Mouse (Mus musculus) CH12.LX (cell line): ENCODE results near the gene Sbf2. TPM values are rescaled to one million over a fixed set of nuclear protein-coding genes. Genes with fewer than 3 reads are reported as not detected.

Experiments
- DNase-seq: peaks from one replicate; pipeline ENCODE4 v3.0.0-alpha.2; 2013; ENCODE audit errors: extremely low read depth
- H3K27ac ChIP-seq: 2 replicates; pipeline ENCODE4 v1.5.1; 2012; ENCODE audit warnings: low read depth, mild to moderate bottlenecking, control low read depth, moderate library complexity; ENCODE audit not compliant: insufficient read depth
- H3K27me3 ChIP-seq: replicated peaks from 2 replicates; pipeline ENCODE3; 2012; ENCODE audit warnings: inconsistent platforms
- H3K36me3 ChIP-seq, 2 experiments: replicated peaks in 1 of 2; 2 replicates each; pipeline versions ENCODE3 to v1.6.1; 2012; ENCODE audit warnings: inconsistent platforms in 1 of 2, low read length in 1 of 2, mild to moderate bottlenecking in 1 of 2, mixed read lengths in 1 of 2, moderate library complexity in 1 of 2; ENCODE audit not compliant: control insufficient read depth in 1 of 2, insufficient read depth in 1 of 2
- H3K4me1 ChIP-seq, 2 experiments: 2 replicates each; pipeline ENCODE4 v1.6.1; 2012; ENCODE audit warnings: inconsistent platforms in 1 of 2, moderate library complexity in 1 of 2; ENCODE audit not compliant: insufficient read depth in 2 of 2, control insufficient read depth in 1 of 2
- H3K4me2 ChIP-seq: 2 replicates; pipeline ENCODE4 v1.6.1; 2012; ENCODE audit warnings: low read depth, mild to moderate bottlenecking, control low read depth; ENCODE audit not compliant: poor library complexity, insufficient read depth, severe bottlenecking
- H3K4me3 ChIP-seq, 3 experiments: fragments of 150-350 bp in 1 of 3; sonication (generic) in 1 of 3; replicated peaks in 1 of 3; 2 replicates each; pipeline versions ENCODE3 to v1.5.1; 2011 to 2012; ENCODE audit warnings: low read depth in 2 of 3, low read length in 2 of 3, mild to moderate bottlenecking in 2 of 3, moderate library complexity in 2 of 3, control low read depth in 1 of 3, improper control_type of control experiment in 1 of 3, inconsistent platforms in 1 of 3, mixed read lengths in 1 of 3; ENCODE audit not compliant: poor library complexity in 1 of 3
- H3K79me2 ChIP-seq: replicated peaks from 2 replicates; pipeline ENCODE4 v1.6.1; 2012; ENCODE audit warnings: mild to moderate bottlenecking, moderate library complexity; ENCODE audit not compliant: control insufficient read depth, poor library complexity, insufficient read depth, severe bottlenecking; ENCODE audit errors: extremely low read depth
- H3K9ac ChIP-seq: 2 replicates; pipeline ENCODE4 v1.6.1; 2012; ENCODE audit warnings: low read depth, mild to moderate bottlenecking, control low read depth, moderate library complexity; ENCODE audit not compliant: insufficient read depth
- H3K9me3 ChIP-seq: replicated peaks from 2 replicates; pipeline ENCODE3; 2012; ENCODE audit warnings: low read length, inconsistent platforms, mixed read lengths
- BHLHE40 ChIP-seq: IDR thresholded peaks from 2 replicates; pipeline ENCODE4 v1.6.1; 2011; ENCODE audit warnings: mild to moderate bottlenecking, low read depth, low read length, improper control_type of control experiment
- CHD1 ChIP-seq: IDR thresholded peaks from 2 replicates; pipeline ENCODE4 v1.6.1; 2012; ENCODE audit warnings: low read depth, low read length, improper control_type of control experiment, inconsistent platforms
- CHD2 ChIP-seq: IDR thresholded peaks from 2 replicates; pipeline ENCODE4 v1.6.1; 2011; ENCODE audit warnings: low read length, improper control_type of control experiment
- CTCF ChIP-seq, 2 experiments: IDR thresholded peaks in 1 of 2; conservative IDR thresholded peaks in 1 of 2; 2 replicates each; pipeline ENCODE4 v1.5.1; 2011 to 2012; ENCODE audit warnings: low read depth in 2 of 2, low read length in 2 of 2, improper control_type of control experiment in 1 of 2, inconsistent platforms in 1 of 2, mild to moderate bottlenecking in 1 of 2, moderate library complexity in 1 of 2
- E2F4 ChIP-seq: IDR thresholded peaks from 2 replicates; pipeline ENCODE4 v1.6.1; 2011; ENCODE audit warnings: low read depth, low read length, improper control_type of control experiment; ENCODE audit not compliant: insufficient replicate concordance
- ELF1 ChIP-seq: IDR thresholded peaks from 2 replicates; pipeline ENCODE4 v1.6.1; 2014; ENCODE audit warnings: low read depth, mild to moderate bottlenecking, inconsistent platforms, low read length, improper control_type of control experiment
- GABPA ChIP-seq: IDR thresholded peaks from 2 replicates; pipeline ENCODE4 v1.6.1; 2012; ENCODE audit warnings: low read depth, low read length, improper control_type of control experiment, inconsistent platforms; ENCODE audit not compliant: insufficient replicate concordance
- HCFC1 ChIP-seq: IDR thresholded peaks from 2 replicates; pipeline ENCODE4 v1.6.1; 2012; ENCODE audit warnings: low read depth, mild to moderate bottlenecking, inconsistent platforms, low read length, improper control_type of control experiment
- IRF4 ChIP-seq: IDR thresholded peaks from 2 replicates; pipeline ENCODE4 v1.6.1; 2014; ENCODE audit warnings: low read depth, mild to moderate bottlenecking, inconsistent platforms, low read length, improper control_type of control experiment
- JUND ChIP-seq: conservative IDR thresholded peaks from 2 replicates; pipeline ENCODE4 v1.6.1; 2011; ENCODE audit warnings: low read depth, low read length, improper control_type of control experiment
- MAFK ChIP-seq: IDR thresholded peaks from 2 replicates; pipeline ENCODE4 v1.6.1; 2011; ENCODE audit warnings: low read length, improper control_type of control experiment; ENCODE audit not compliant: insufficient replicate concordance
- MAX ChIP-seq: IDR thresholded peaks from 2 replicates; pipeline ENCODE4 v1.6.1; 2011; ENCODE audit warnings: low read length, improper control_type of control experiment
- MAZ ChIP-seq: IDR thresholded peaks from 2 replicates; pipeline ENCODE4 v1.6.1; 2012; ENCODE audit warnings: low read depth, mild to moderate bottlenecking, inconsistent platforms, low read length, improper control_type of control experiment, moderate library complexity
- MEF2A ChIP-seq: IDR thresholded peaks from 2 replicates; pipeline ENCODE4 v1.6.1; 2014; ENCODE audit warnings: low read depth, mild to moderate bottlenecking, inconsistent platforms, low read length, improper control_type of control experiment, borderline replicate concordance
- MXI1 ChIP-seq: IDR thresholded peaks from 2 replicates; pipeline ENCODE4 v1.6.1; 2011; ENCODE audit warnings: mild to moderate bottlenecking, low read depth, low read length, improper control_type of control experiment
- MYC ChIP-seq: IDR thresholded peaks from 2 replicates; pipeline ENCODE4 v1.6.1; 2011; ENCODE audit warnings: low read depth, mild to moderate bottlenecking, improper control_type of control experiment, low read length
- PAX5 ChIP-seq: IDR thresholded peaks from 2 replicates; pipeline ENCODE4 v1.6.1; 2012; ENCODE audit warnings: low read length, inconsistent platforms, mixed read lengths
- POLR2AphosphoS2 ChIP-seq: IDR thresholded peaks from 2 replicates; pipeline ENCODE4 v1.6.1; 2011; ENCODE audit warnings: low read depth, low read length, improper control_type of control experiment
- RCOR1 ChIP-seq: conservative IDR thresholded peaks from 2 replicates; pipeline ENCODE4 v1.6.1; 2012; ENCODE audit warnings: low read depth, mild to moderate bottlenecking, inconsistent platforms, low read length, improper control_type of control experiment
- SMC3 ChIP-seq: IDR thresholded peaks from 2 replicates; pipeline ENCODE4 v1.6.1; 2011; ENCODE audit warnings: low read depth, low read length, improper control_type of control experiment
- UBTF ChIP-seq: IDR thresholded peaks from 2 replicates; pipeline ENCODE4 v1.6.1; 2012; ENCODE audit warnings: low read depth, mild to moderate bottlenecking, inconsistent platforms, low read length, improper control_type of control experiment, moderate library complexity
- USF1 ChIP-seq: IDR thresholded peaks from 2 replicates; pipeline ENCODE4 v1.6.1; 2014; ENCODE audit warnings: low read depth, mild to moderate bottlenecking, inconsistent platforms, low read length, improper control_type of control experiment
- USF2 ChIP-seq: conservative IDR thresholded peaks from 2 replicates; pipeline ENCODE4 v1.6.1; 2011; ENCODE audit warnings: low read depth, low read length, improper control_type of control experiment
- ZC3H11A ChIP-seq: IDR thresholded peaks from 2 replicates; pipeline ENCODE4 v1.6.1; 2012; ENCODE audit warnings: low read depth, mild to moderate bottlenecking, inconsistent platforms, low read length, improper control_type of control experiment
- ZMIZ1 ChIP-seq: IDR thresholded peaks from 2 replicates; pipeline ENCODE4 v1.6.1; 2012; ENCODE audit warnings: low read depth, mild to moderate bottlenecking, inconsistent platforms, low read length, improper control_type of control experiment
- ZNF384 ChIP-seq: IDR thresholded peaks from 2 replicates; pipeline ENCODE4 v1.6.1; 2012; ENCODE audit warnings: low read depth, low read length, improper control_type of control experiment, inconsistent platforms
- dilution Hi-C: fragments of 300-500 bp; cut with MboI; formaldehyde crosslinking; loops from 2 replicates; pipeline ENCODE4 v1.14.3; 2020; ENCODE audit warnings: low sequenced_read_pairs; ENCODE audit not compliant: extremely low pct_unique_long_range_greater_than_20kb, extremely low pct_ligation_motif_present
- in situ Hi-C: fragments of 300-500 bp; cut with MboI; formaldehyde crosslinking; loops from 3 replicates; pipeline ENCODE4 v1.14.3; 2019; ENCODE audit warnings: low sequenced_read_pairs, low pct_ligation_motif_present, low pct_unique_long_range_greater_than_20kb, mixed read lengths
- polyA plus RNA-seq: library from polyadenylated mRNA; unstranded; fragments of >175 nt; gene quantifications from 2 replicates; pipeline ENCODE4 v1.2.1, GENCODE M21; 2012; ENCODE audit warnings: low read depth; ENCODE audit not compliant: insufficient read length
- total RNA-seq, 2 experiments: library from RNA; depleted of rRNA; stranded (reverse); fragments of 300-350 nt in 1 of 2; fragments of >200 nt in 1 of 2; gene quantifications; 2 replicates each; pipeline ENCODE4 v1.2.3; 2012 to 2014

Gene Sbf2
- total and polyA plus RNA-seq, 3 experiments = 9.5 to 21.5 (median 11.4) TPM

GRCm38 (mm10) chr7:110261807-110262206, 352.9 kb downstream of the Sbf2 start:
- Histone ChIP-seq H3K36me3 (peaks cover 51 to 86% of the 10 kb centered on the region in 2 experiments), H3K27me3 (no peaks in the 10 kb centered on the region), H3K9ac (peak overlapping the region; percentile 2; the same call in 1 of the 2 replicates), H3K27ac (peak overlapping the region; percentile 41), H3K9me3 (no peaks in the 10 kb centered on the region), H3K4me2 (0 out of 2 replicates have a peak overlapping the region, but pooled peaks have one; percentile 0), H3K4me3 (no peak overlapping the region), H3K79me2 (peaks cover 87% of the 10 kb centered on the region), H3K4me1 (peaks cover 40 to 92% of the 10 kb centered on the region in 2 experiments)
- dilution Hi-C loops (no loop called here), in situ Hi-C loops (loop anchor here (10.0 kb wide), 1 partner anchor 97 kb away; no protein-coding TSS in a partner anchor)
- TF ChIP-seq MEF2A (no peak), MAFK (no peak), CHD2 (no peak), BHLHE40 (no peak), MYC (no peak), RCOR1 (no peak), MAZ (no peak), ZNF384 (no peak), ZMIZ1 (no peak), POLR2AphosphoS2 (no peak), MXI1 (no peak), CTCF (conservative IDR thresholded peaks at IDR 0.05 in 1 of 2, IDR thresholded peaks at IDR 0.05 in 1 of 2; ENCODE audit: low read depth in 2 of 2, low read length in 2 of 2) (no peak)
- no peak for DNase-seq

- Histone ChIP-seq H3K4me3 (no peak overlapping the region), H3K9ac (no peak overlapping the region), H3K36me3 (peaks cover 58 to 87% of the 10 kb centered on the region in 2 experiments), H3K4me2 (no peak overlapping the region), H3K27ac (peak overlapping the region; percentile 41; the same call in 1 of the 2 replicates), H3K27me3 (no peaks in the 10 kb centered on the region), H3K79me2 (peaks cover 92% of the 10 kb centered on the region), H3K4me1 (peaks cover 40 to 91% of the 10 kb centered on the region in 2 experiments), H3K9me3 (no peaks in the 10 kb centered on the region)
- DNase-seq = no peak
- in situ Hi-C loops (loop anchor here (10.0 kb wide), 1 partner anchor 95 kb away; no protein-coding TSS in a partner anchor), dilution Hi-C loops (no loop called here)
- no peak for TF ChIP-seq PAX5
- no peak for TF ChIP-seq MEF2A
- no peak for TF ChIP-seq ZC3H11A
- TF ChIP-seq MAX = no peak
- TF ChIP-seq JUND = no peak
- no peak for TF ChIP-seq CHD2
- no peak for TF ChIP-seq CHD1
- no peak for TF ChIP-seq UBTF
- TF ChIP-seq ELF1 = no peak
- TF ChIP-seq USF2 = no peak
- TF ChIP-seq E2F4 = no peak
- TF ChIP-seq HCFC1 = no peak
- TF ChIP-seq BHLHE40 = no peak
- no peak for TF ChIP-seq MAZ
- TF ChIP-seq ZNF384 = no peak
- TF ChIP-seq SMC3 = no peak
- no peak for TF ChIP-seq GABPA
- TF ChIP-seq IRF4 = no peak
- no peak for TF ChIP-seq USF1
- no peak for TF ChIP-seq ZMIZ1
Measured at GRCm38 (mm10) chr7:110259966-110260711, 354.6 kb downstream of the Sbf2 start.
